Mouse (Mus musculus) stomach, embryonic 14.5 days (tissue): Measurements from ENCODE around the gene Vmn1r55. TPM values are rescaled to one million over a fixed set of nuclear protein-coding genes. Genes with fewer than 3 reads are reported as not detected.
"Not testable (repeated sequence)": the region's sequence is repeated elsewhere in the genome, so short reads cannot be mapped to it uniquely, and the experiment has no call there.

Experiments
- ATAC-seq: fragments of 200-750 bp; cut with Nextera tagmentation; 2 replicates; pipeline ENCODE4 v1.8.0; 2017; ENCODE audit warnings: low read depth, moderate TSS enrichment; ENCODE audit not compliant: insufficient number of reproducible peaks, insufficient read depth, low FRiP score
- H3K27ac ChIP-seq: fragments of 300-500 bp; sonication (generic); 2 replicates; pipeline ENCODE4 v1.5.1; 2014; ENCODE audit warnings: mild to moderate bottlenecking, low read length, moderate library complexity, mixed read lengths
- H3K27me3 ChIP-seq: fragments of 300-500 bp; sonication (generic); 2 replicates; pipeline ENCODE4 v1.6.1; 2014; ENCODE audit warnings: low read length, control low read depth, mixed read lengths; ENCODE audit not compliant: control insufficient read depth, insufficient read depth
- H3K36me3 ChIP-seq: fragments of 300-500 bp; sonication (generic); 2 replicates; pipeline ENCODE4 v1.6.1; 2014; ENCODE audit warnings: mild to moderate bottlenecking, control low read depth, low read length, moderate library complexity, mixed read lengths; ENCODE audit not compliant: control insufficient read depth, insufficient read depth
- H3K4me1 ChIP-seq: fragments of 300-500 bp; sonication (generic); 2 replicates; pipeline ENCODE4 v1.6.1; 2014; ENCODE audit warnings: low read length, control low read depth, mixed read lengths; ENCODE audit not compliant: control insufficient read depth, insufficient read depth
- H3K4me2 ChIP-seq: fragments of 300-500 bp; sonication (generic); replicated peaks from 2 replicates; pipeline ENCODE4 v1.6.1; 2014; ENCODE audit warnings: low read depth, low read length, control low read depth
- H3K4me3 ChIP-seq: fragments of 300-500 bp; sonication (generic); 2 replicates; pipeline ENCODE4 v1.5.1; 2014; ENCODE audit warnings: low read depth, low read length, control low read depth
- H3K9ac ChIP-seq: fragments of 300-500 bp; sonication (generic); replicated peaks from 2 replicates; pipeline ENCODE4 v1.6.1; 2014; ENCODE audit warnings: low read depth, mild to moderate bottlenecking, control low read depth, low read length, moderate library complexity, mixed read lengths
- H3K9me3 ChIP-seq: fragments of 300-500 bp; sonication (generic); 2 replicates; pipeline ENCODE4 v1.6.1; 2016; ENCODE audit warnings: low read depth, low read length, control low read depth; ENCODE audit not compliant: control insufficient read depth
- WGBS: fragments of 180-500 bp; shearing (Covaris S2); extraction: QIAGEN DNeasy Blood & Tissue Kit; methylation state at CpG from one replicate; pipeline ENCODE4 v1.1.7; 2014; 5-methylcytosine and 5-hydroxymethylcytosine counted together
- microRNA-seq: library from miRNA; unstranded; fragments of <30 nt; microRNA quantifications from one replicate; pipeline ENCODE4, GENCODE M21; 2016
- polyA plus RNA-seq: library from polyadenylated mRNA; unstranded; fragments of >200 nt; fragmentation: Nextera tagmentation; extraction: Ambion mirVana; gene quantifications from 2 replicates; pipeline ENCODE4 v1.2.1, GENCODE M21; 2014

Gene Vmn1r55
- polyA plus RNA-seq, 1 experiment from 2014 or later, result not detected

GRCm38 (mm10) chr7:5079365-5080009 is 70.0 kb downstream of the Vmn1r55 start:
- 51% methylated on average over 9 of the region's 13 CpGs for WGBS
- H3K4me1 ChIP-seq, H3K27me3 ChIP-seq, H3K9ac ChIP-seq, H3K9me3 ChIP-seq: not testable (repeated sequence)
- H3K4me3 ChIP-seq, result peak overlapping the region; percentile 94
- ATAC-seq, result peak; percentile 4; the same call in 1 of the 2 replicates
- H3K36me3 ChIP-seq, result peaks cover 40% of the 10 kb centered on the region
- peak overlapping the region; percentile 75 for H3K27ac ChIP-seq
- peak overlapping the region; percentile 35; the same call in 1 of the 2 replicates for H3K4me2 ChIP-seq

Small RNAs within 50 kb of the gene (microRNA-seq; reads per million reads assigned to microRNA genes)
- not detected for gene Gm26217

Other genes starting within 250 kb of the Vmn1r55 start
- gene Gm36210, start 243.2 kb downstream of the Vmn1r55 start, polyA plus RNA-seq, result not detected in 2 replicates
- gene Zfp628, start 234.5 kb downstream of the Vmn1r55 start, polyA plus RNA-seq, result 4.3 and 4.5 TPM in 2 replicates
- 3.5 and 4.0 TPM in 2 replicates for gene Nat14, start 227.6 kb downstream of the Vmn1r55 start, polyA plus RNA-seq
- gene Ssc5d, start 223.9 kb downstream of the Vmn1r55 start, polyA plus RNA-seq, result 3.3 and 3.9 TPM in 2 replicates
- gene Sbk2, start 185.3 kb downstream of the Vmn1r55 start, polyA plus RNA-seq, result 0.55 and 1.4 TPM in 2 replicates
- gene Sbk3, start 178.5 kb downstream of the Vmn1r55 start, polyA plus RNA-seq, result 0.07 TPM in 1 of 2 replicates, not detected in the other
- 39.5 and 48.8 TPM in 2 replicates for gene Zfp579, start 153.5 kb downstream of the Vmn1r55 start, polyA plus RNA-seq
- gene Zfp524, start 135.3 kb downstream of the Vmn1r55 start, polyA plus RNA-seq, result 14.1 and 18.0 TPM in 2 replicates
- gene Fiz1, start 135.0 kb downstream of the Vmn1r55 start, polyA plus RNA-seq, result 33.0 and 35.7 TPM in 2 replicates
- gene Gm44973, start 134.2 kb downstream of the Vmn1r55 start, polyA plus RNA-seq, result 1.2 and 3.3 TPM in 2 replicates
- gene Zfp865, start 129.3 kb downstream of the Vmn1r55 start, polyA plus RNA-seq, result 8.9 and 9.1 TPM in 2 replicates
- 22.4 and 25.0 TPM in 2 replicates for gene Ccdc106, start 129.1 kb downstream of the Vmn1r55 start, polyA plus RNA-seq
- not detected in 2 replicates for gene 4632433K11Rik, start 115.6 kb downstream of the Vmn1r55 start, polyA plus RNA-seq
- 4.6 and 6.2 TPM in 2 replicates for gene Zfp784, start 111.2 kb downstream of the Vmn1r55 start, polyA plus RNA-seq
- gene Zfp580, start 98.1 kb downstream of the Vmn1r55 start, polyA plus RNA-seq, result 35.7 and 44.1 TPM in 2 replicates
- 106 and 119 TPM in 2 replicates for gene U2af2, start 87.5 kb downstream of the Vmn1r55 start, polyA plus RNA-seq
- gene Epn1, start 69.4 kb downstream of the Vmn1r55 start, polyA plus RNA-seq, result 63.2 and 63.4 TPM in 2 replicates
- not detected in 2 replicates for gene Rfpl4, start 32.7 kb downstream of the Vmn1r55 start, polyA plus RNA-seq
- 0.25 TPM in 1 of 2 replicates, not detected in the other for gene Rasl2-9, start 23.7 kb downstream of the Vmn1r55 start, polyA plus RNA-seq
- not detected in 2 replicates for gene Vmn1r56, start 47.1 kb upstream of the Vmn1r55 start, polyA plus RNA-seq
- not detected in 2 replicates for gene Vmn1r57, start 68.8 kb upstream of the Vmn1r55 start, polyA plus RNA-seq
- gene Gm5065, start 200.9 kb upstream of the Vmn1r55 start, polyA plus RNA-seq, result not detected in 2 replicates
- not detected in 2 replicates for gene Nlrp2, start 201.4 kb upstream of the Vmn1r55 start, polyA plus RNA-seq